Mouse (Mus musculus) limb, embryonic 14.5 days (tissue): ENCODE measurements around the gene Pkd1. TPM values are rescaled to one million over a fixed set of nuclear protein-coding genes. Genes with fewer than 3 reads are reported as not detected.

Experiments used
- ATAC-seq: fragments of 200-750 bp; cut with Nextera tagmentation; 2 replicates; pipeline ENCODE4 v1.8.0; 2017; ENCODE audit warnings: low read depth, moderate number of reproducible peaks, moderate TSS enrichment; ENCODE audit not compliant: low FRiP score
- DNase-seq: peaks from one replicate; pipeline ENCODE4 v3.0.0-alpha.2; 2015; ENCODE audit warnings: low spot score
- H3K27ac ChIP-seq: fragments of 300-500 bp; sonication (generic); replicated peaks from 2 replicates; pipeline ENCODE4 v1.5.1; 2014; ENCODE audit warnings: low read depth, mild to moderate bottlenecking, low read length, moderate library complexity, mixed read lengths
- H3K27me3 ChIP-seq: fragments of 300-500 bp; sonication (generic); 2 replicates; pipeline ENCODE4 v1.6.1; 2014; ENCODE audit warnings: low read length, mixed read lengths; ENCODE audit not compliant: control insufficient read depth, insufficient read depth
- H3K36me3 ChIP-seq: fragments of 300-500 bp; sonication (generic); 2 replicates; pipeline ENCODE4 v1.6.1; 2014; ENCODE audit warnings: mild to moderate bottlenecking, low read length, moderate library complexity, mixed read lengths; ENCODE audit not compliant: control insufficient read depth, insufficient read depth
- H3K4me1 ChIP-seq: fragments of 300-500 bp; sonication (generic); 2 replicates; pipeline ENCODE4 v1.6.1; 2014; ENCODE audit warnings: antibody characterized with exemption, low read length, mixed read lengths; ENCODE audit not compliant: control insufficient read depth, insufficient read depth
- H3K4me2 ChIP-seq: fragments of 300-500 bp; sonication (generic); replicated peaks from 2 replicates; pipeline ENCODE4 v1.6.1; 2014; ENCODE audit warnings: low read depth, mild to moderate bottlenecking, low read length, moderate library complexity; ENCODE audit not compliant: severe bottlenecking
- H3K4me3 ChIP-seq: fragments of 300-500 bp; sonication (generic); replicated peaks from 2 replicates; pipeline ENCODE4 v1.5.1; 2014; ENCODE audit warnings: low read length
- H3K9ac ChIP-seq: fragments of 300-500 bp; sonication (generic); 2 replicates; pipeline ENCODE4 v1.6.1; 2014; ENCODE audit warnings: mild to moderate bottlenecking, low read depth, low read length, moderate library complexity; ENCODE audit not compliant: severe bottlenecking
- H3K9me3 ChIP-seq: fragments of 300-500 bp; sonication (generic); 2 replicates; pipeline ENCODE4 v1.6.1; 2016; ENCODE audit warnings: low read length; ENCODE audit not compliant: control insufficient read depth
- POLR2A ChIP-seq: fragments of 200-500 bp; IDR thresholded peaks from 2 replicates; pipeline ENCODE4 v1.8.0; 2012; ENCODE audit warnings: inconsistent platforms, mild to moderate bottlenecking, moderate library complexity, borderline replicate concordance; ENCODE audit not compliant: insufficient read depth, insufficient read length; ENCODE audit errors: extremely low read depth
- WGBS: fragments of 180-500 bp; shearing (Covaris S2); extraction: QIAGEN DNeasy Blood & Tissue Kit; methylation state at CpG from one replicate; pipeline ENCODE4 v1.1.7; 2014; 5-methylcytosine and 5-hydroxymethylcytosine counted together
- polyA plus RNA-seq, 2 experiments: library from polyadenylated mRNA; depleted of rRNA in 1 of 2; stranded (reverse) in 1 of 2; unstranded in 1 of 2; fragments of >200 nt; fragmentation: Nextera tagmentation in 1 of 2; extraction: Ambion mirVana in 1 of 2; gene quantifications; 2 replicates each; pipeline versions ENCODE4 v1.2.1 to v1.2.3; 2012 to 2014

The Pkd1 gene
- polyA plus RNA-seq, 2 experiments, result 50.5 to 73.6 TPM

- H3K36me3 ChIP-seq, result peaks cover 71% of the 10 kb centered on the region
- H3K27me3 ChIP-seq, result no peaks in the 10 kb centered on the region
- H3K9ac ChIP-seq, result no peak overlapping the region
- WGBS, result 93% methylated on average over 4 of the region's 4 CpGs
- no peaks in the 10 kb centered on the region for H3K9me3 ChIP-seq
- DNase-seq (no peak), ATAC-seq (no peak)
- H3K4me3 ChIP-seq, result no peak overlapping the region
- no peak overlapping the region for H3K27ac ChIP-seq
- H3K4me1 ChIP-seq, result no peaks in the 10 kb centered on the region
- H3K4me2 ChIP-seq, result no peak overlapping the region
- TF ChIP-seq POLR2A, result no peak
These were observed 58.7 kb downstream of the Pkd1 start for GRCm38 (mm10) chr17:24608370-24608769.

GRCm38 (mm10) chr17:24608874-24609273 lies 59.2 kb downstream of the Pkd1 start:
- ATAC-seq, result no peak
- Histone ChIP-seq H3K4me2 (no peak overlapping the region), H3K4me3 (no peak overlapping the region), H3K36me3 (peaks cover 71% of the 10 kb centered on the region), H3K27me3 (no peaks in the 10 kb centered on the region), H3K4me1 (no peaks in the 10 kb centered on the region), H3K27ac (no peak overlapping the region), H3K9me3 (no peaks in the 10 kb centered on the region), H3K9ac (no peak overlapping the region)
- TF ChIP-seq POLR2A, result no peak
- 91% methylated on average over 8 of the region's 8 CpGs for WGBS
- DNase-seq, result no peak

- H3K4me2 ChIP-seq, result no peak overlapping the region
- TF ChIP-seq POLR2A, result no peak
- no peaks in the 10 kb centered on the region for H3K27me3 ChIP-seq
- H3K4me3 ChIP-seq, result no peak overlapping the region
- H3K9ac ChIP-seq, result no peak overlapping the region
- ATAC-seq (no peak), DNase-seq (no peak)
- no peak overlapping the region for H3K27ac ChIP-seq
- no peaks in the 10 kb centered on the region for H3K4me1 ChIP-seq
- no peaks in the 10 kb centered on the region for H3K9me3 ChIP-seq
- WGBS, result 83% methylated on average over 2 of the region's 2 CpGs
- peaks cover 71% of the 10 kb centered on the region for H3K36me3 ChIP-seq
These were observed 61.1 kb downstream of the Pkd1 start for GRCm38 (mm10) chr17:24610711-24611110.

GRCm38 (mm10) chr17:24617561-24618194 lies 68.0 kb downstream of the Pkd1 start:
- peaks cover 90% of the 10 kb centered on the region for H3K36me3 ChIP-seq
- H3K4me1 ChIP-seq, result no peaks in the 10 kb centered on the region
- no peak for TF ChIP-seq POLR2A
- H3K9me3 ChIP-seq, result no peaks in the 10 kb centered on the region
- H3K27me3 ChIP-seq, result no peaks in the 10 kb centered on the region
- 85% methylated on average over 14 of the region's 14 CpGs for WGBS
- no peak overlapping the region for H3K4me3 ChIP-seq
- no peak overlapping the region for H3K9ac ChIP-seq
- no peak for ATAC-seq
- no peak overlapping the region for H3K27ac ChIP-seq
- DNase-seq, result no peak
- H3K4me2 ChIP-seq, result no peak overlapping the region

- no peak for DNase-seq
- H3K27ac ChIP-seq, result no peak overlapping the region
- 92% methylated on average over 8 of the region's 8 CpGs for WGBS
- no peaks in the 10 kb centered on the region for H3K9me3 ChIP-seq
- H3K4me1 ChIP-seq, result no peaks in the 10 kb centered on the region
- no peak for TF ChIP-seq POLR2A
- H3K36me3 ChIP-seq, result peaks cover 97% of the 10 kb centered on the region
- H3K27me3 ChIP-seq, result no peaks in the 10 kb centered on the region
- no peak for ATAC-seq
- no peak overlapping the region for H3K4me3 ChIP-seq
- no peak overlapping the region for H3K9ac ChIP-seq
- H3K4me2 ChIP-seq, result no peak overlapping the region
These were observed 75.8 kb downstream of the Pkd1 start for GRCm38 (mm10) chr17:24625472-24625871.
